26 mouse cellular contexts compared by ENCODE assay signal in genomic region chr3:98185163-98185714, GRCm38 (mm10). TPM values are rescaled to one million over a fixed set of nuclear protein-coding genes. Genes with fewer than 3 reads are reported as not detected.
DNase-seq lines count a peak whose midpoint lies in the region; ATAC-seq and TF ChIP-seq lines count a peak whose summit lies in the region.
"Had no signal": no experiment of that assay in that cellular context is flagged by ENCODE, and none has a peak within 500 bp of the region (broad histone marks: within the 10 kb centered on the region; RNA-seq: fewer than 3 reads in every experiment).

No protein-coding gene starts in this region.

- no peak overlapping the region for H3K9ac ChIP-seq in hindbrain, embryonic 16.5 days (ENCODE audit: low read depth, low read length)
- no peak overlapping the region for H3K9ac ChIP-seq in hindbrain, embryonic 14.5 days
- H3K9ac ChIP-seq in forebrain, embryonic 16.5 days (replicated peaks; ENCODE audit: low read depth, low read length): no peak overlapping the region
- H3K9ac ChIP-seq: neural tube, embryonic 13.5 days had no signal

- no peaks in the 10 kb centered on the region for H3K27me3 ChIP-seq in hindbrain, embryonic 16.5 days (replicated peaks; ENCODE audit: control insufficient read depth, insufficient read depth, low read length)
- no peaks in the 10 kb centered on the region for H3K27me3 ChIP-seq in hindbrain, embryonic 14.5 days (ENCODE audit: control insufficient read depth, insufficient read depth, low read length)
- no peaks in the 10 kb centered on the region for H3K27me3 ChIP-seq in forebrain, embryonic 16.5 days (replicated peaks; ENCODE audit: control insufficient read depth, insufficient read depth, low read length)
- H3K27me3 ChIP-seq: neural tube, embryonic 13.5 days had no signal

- no peak overlapping the region for H3K4me3 ChIP-seq in hindbrain, embryonic 16.5 days (ENCODE audit: low read length)
- H3K4me3 ChIP-seq in hindbrain, embryonic 14.5 days (replicated peaks; ENCODE audit: low read length): no peak overlapping the region
- H3K4me3 ChIP-seq in forebrain, embryonic 16.5 days (replicated peaks; ENCODE audit: low read length): no peak overlapping the region
- no peak overlapping the region for H3K4me3 ChIP-seq in olfactory bulb, adult 2 months (ENCODE audit: insufficient read depth, low read depth, low read length)
- H3K4me3 ChIP-seq: heart, embryonic 10.5 days; neural tube, embryonic 13.5 days had no signal

- WGBS in hindbrain, embryonic 16.5 days: 61% methylated on average over 10 of the region's 10 CpGs
- 47% methylated on average over 10 of the region's 10 CpGs for WGBS in hindbrain, embryonic 14.5 days
- 51% methylated on average over 10 of the region's 10 CpGs for whole genome bisulfite sequencing in forebrain, embryonic 16.5 days
- 49% methylated on average over 10 of the region's 10 CpGs for WGBS in olfactory bulb, adult 2 months

- TF ChIP-seq POLR2A in olfactory bulb, adult 2 months (IDR thresholded peaks at IDR 0.05; ENCODE audit: insufficient read depth, low read depth, low read length): no peak

- peaks cover 3% of the 10 kb centered on the region; the same call in 1 of the 2 replicates for H3K4me1 ChIP-seq in hindbrain, embryonic 16.5 days (ENCODE audit: control insufficient read depth, insufficient read depth, low read depth, low read length)
- no peaks in the 10 kb centered on the region for H3K4me1 ChIP-seq in hindbrain, embryonic 14.5 days (replicated peaks; ENCODE audit: control insufficient read depth, insufficient read depth, low read length)
- peaks cover 3% of the 10 kb centered on the region; the same call in 1 of the 2 replicates for H3K4me1 ChIP-seq in forebrain, embryonic 16.5 days (replicated peaks; ENCODE audit: control insufficient read depth, insufficient read depth, low read length)
- peaks cover 5% of the 10 kb centered on the region for H3K4me1 ChIP-seq in olfactory bulb, adult 2 months (ENCODE audit: control insufficient read depth, insufficient read depth, low read length)
- H3K4me1 ChIP-seq: heart, embryonic 10.5 days; neural tube, embryonic 13.5 days had no signal

- TF ChIP-seq CTCF in olfactory bulb, adult 2 months (IDR thresholded peaks at IDR 0.05; ENCODE audit: insufficient read depth, low read depth, low read length): no peak

- no peaks in the 10 kb centered on the region for H3K36me3 ChIP-seq in hindbrain, embryonic 16.5 days (ENCODE audit: control insufficient read depth, insufficient read depth, low read length)
- H3K36me3 ChIP-seq in hindbrain, embryonic 14.5 days (replicated peaks; ENCODE audit: control insufficient read depth, insufficient read depth): no peaks in the 10 kb centered on the region
- H3K36me3 ChIP-seq in forebrain, embryonic 16.5 days (ENCODE audit: control insufficient read depth, insufficient read depth): no peaks in the 10 kb centered on the region
- H3K36me3 ChIP-seq: heart, embryonic 10.5 days; neural tube, embryonic 13.5 days had no signal

- no peak overlapping the region for H3K27ac ChIP-seq in hindbrain, embryonic 16.5 days (ENCODE audit: low read depth, low read length)
- no peak overlapping the region for H3K27ac ChIP-seq in hindbrain, embryonic 14.5 days
- H3K27ac ChIP-seq in forebrain, embryonic 16.5 days (ENCODE audit: low read length): no peak overlapping the region
- peak overlapping the region; percentile 69 for H3K27ac ChIP-seq in olfactory bulb, adult 2 months (ENCODE audit: insufficient read depth, low read depth, low read length)
- H3K27ac ChIP-seq: heart, embryonic 10.5 days; kidney, postnatal 0 days; neural tube, embryonic 13.5 days had no signal

- 0 out of 2 replicates have a peak, but pooled peaks have one; percentile 20 for ATAC-seq in hindbrain, embryonic 16.5 days
- no peak for ATAC-seq in hindbrain, embryonic 14.5 days (ENCODE audit: low FRiP score)
- ATAC-seq in forebrain, embryonic 16.5 days: peak; percentile 26; the same call in 1 of the 2 replicates
- ATAC-seq: lung, postnatal 0 days had no signal

- no peak overlapping the region for H3K4me2 ChIP-seq in hindbrain, embryonic 16.5 days (ENCODE audit: low read length)
- H3K4me2 ChIP-seq in hindbrain, embryonic 14.5 days (replicated peaks): no peak overlapping the region
- no peak overlapping the region for H3K4me2 ChIP-seq in forebrain, embryonic 16.5 days (ENCODE audit: low read length)
- H3K4me2 ChIP-seq: neural tube, embryonic 13.5 days had no signal

- no peaks in the 10 kb centered on the region; the same call in 1 of the 2 replicates for H3K9me3 ChIP-seq in hindbrain, embryonic 16.5 days (ENCODE audit: control insufficient read depth, low read length)
- H3K9me3 ChIP-seq in hindbrain, embryonic 14.5 days (ENCODE audit: control insufficient read depth, low read length): no peaks in the 10 kb centered on the region
- peaks cover 5% of the 10 kb centered on the region; the same call in 1 of the 2 replicates for H3K9me3 ChIP-seq in forebrain, embryonic 16.5 days (ENCODE audit: control insufficient read depth, low read length)
- H3K9me3 ChIP-seq: heart, embryonic 10.5 days; neural tube, embryonic 13.5 days had no signal

- DNase-seq in hindbrain, embryonic 14.5 days (ENCODE audit: low spot score): no peak
- peak; percentile 10 for DNase-seq in thymus, postnatal 0 days (ENCODE audit: low spot score)
- no peak for DNase-seq in thymus, postnatal 36 days
- DNase-seq in left cerebral cortex, adult 8-10 months (ENCODE audit: low spot score in 2 of 2): no peak
- no peak for DNase-seq in heart, postnatal 4 days
- DNase-seq: adrenal gland, adult 2 months; cerebellum, postnatal 14 days; embryo, embryonic 11 days; kidney, adult 18-20 months; left cerebral cortex, postnatal 4 days; liver had no signal

RNA-seq across cellular contexts. Expression of gene Adam30, which starts 24.8 kb away (rescaled TPM):
- polyA plus RNA-seq in hindbrain, embryonic 16.5 days (2015; fragmentation: Nextera tagmentation; extraction: Ambion mirVana): not detected in 2 replicates
- polyA plus RNA-seq in hindbrain, embryonic 14.5 days (2014; fragmentation: Nextera tagmentation; extraction: Ambion mirVana): not detected in 2 replicates
- polyA plus RNA-seq in thymus, postnatal 0 days (2015; fragmentation: Nextera tagmentation; extraction: Ambion mirVana): not detected in 2 replicates
- polyA plus RNA-seq in forebrain, embryonic 16.5 days (2015; fragmentation: Nextera tagmentation; extraction: Ambion mirVana): not detected in 2 replicates
- not detected in 2 replicates for polyA plus RNA-seq in olfactory bulb, adult 2 months (2012; ENCODE audit: insufficient read depth, insufficient read length, low replicate concordance, missing spikeins)
- not detected for total RNA-seq in left cerebral cortex, adult 8-10 months (2022)
- under 1 TPM in 1 of 2 experiments, not detected in 1; 0.21 TPM for total RNA-seq in heart, postnatal 4 days (2021)
- total RNA-seq: adrenal gland, adult 2 months; gastrocnemius, postnatal 4 days; layer of hippocampus, adult 18-20 months; left cerebral cortex, postnatal 4 days had no signal
- polyA plus RNA-seq: adrenal gland, adult 2 months; C2C12; embryonic facial prominence, embryonic 14.5 days; heart, embryonic 10.5 days; heart, postnatal 0 days; kidney, postnatal 0 days; liver, embryonic 16.5 days; lung, postnatal 0 days; neural tube, embryonic 13.5 days; small intestine, adult 2 months had no signal

RNA-seq across cellular contexts. Expression of gene Reg4, which starts 36.7 kb away (rescaled TPM):
- not detected in 2 replicates for polyA plus RNA-seq in hindbrain, embryonic 16.5 days (2015; fragmentation: Nextera tagmentation; extraction: Ambion mirVana)
- polyA plus RNA-seq in hindbrain, embryonic 14.5 days (2014; fragmentation: Nextera tagmentation; extraction: Ambion mirVana): not detected in 2 replicates
- polyA plus RNA-seq in thymus, postnatal 0 days (2015; fragmentation: Nextera tagmentation; extraction: Ambion mirVana): 0.58 and 0.59 TPM in 2 replicates
- polyA plus RNA-seq in forebrain, embryonic 16.5 days (2015; fragmentation: Nextera tagmentation; extraction: Ambion mirVana): not detected in 2 replicates
- polyA plus RNA-seq in olfactory bulb, adult 2 months (2012; ENCODE audit: insufficient read depth, insufficient read length, low replicate concordance, missing spikeins): not detected in 2 replicates
- total RNA-seq in left cerebral cortex, adult 8-10 months (2022): not detected
- not detected for total RNA-seq in heart, postnatal 4 days (2021)
- total RNA-seq: adrenal gland, adult 2 months; gastrocnemius, postnatal 4 days; layer of hippocampus, adult 18-20 months; left cerebral cortex, postnatal 4 days; monocyte, adult 5-6 weeks had no signal
- polyA plus RNA-seq: adrenal gland, adult 2 months; C2C12; embryonic facial prominence, embryonic 14.5 days; heart, embryonic 10.5 days; heart, postnatal 0 days; lung, postnatal 0 days; neural tube, embryonic 13.5 days had no signal
